ENCODE assay signal across 16 mouse cellular contexts in the genomic region with DNA sequence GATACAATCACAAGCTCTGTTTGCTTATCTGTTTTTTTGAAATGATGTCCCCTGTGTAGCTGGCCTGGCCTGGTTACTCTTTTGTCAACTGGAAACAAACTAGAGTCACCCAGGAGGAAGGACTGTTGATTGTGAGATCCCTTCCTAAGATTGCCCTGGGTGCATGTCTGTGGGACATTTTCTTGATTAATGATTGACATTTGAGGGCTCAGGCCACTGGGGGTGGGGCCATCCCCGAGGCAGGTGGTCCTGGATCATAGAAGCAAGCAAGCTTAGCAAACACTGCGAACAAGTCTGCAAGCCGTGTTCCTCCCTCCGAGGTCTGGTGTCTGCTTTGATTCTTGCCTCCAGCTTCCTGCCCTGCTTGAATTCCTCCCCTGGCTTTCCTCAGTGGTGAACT.
"Had no signal": no experiment of that assay in that cellular context is flagged by ENCODE, and none has a peak within 500 bp of the region (broad histone marks: within the 10 kb centered on the region; RNA-seq: fewer than 3 reads in every experiment).

No protein-coding gene starts in this region.

- ATAC-seq: midbrain, embryonic 16.5 days had no signal

- H3K4me2 ChIP-seq: lung, embryonic 14.5 days; midbrain, embryonic 12.5 days; neural tube, embryonic 12.5 days; stomach, embryonic 15.5 days had no signal

- H3K36me3 ChIP-seq: midbrain, embryonic 10.5 days; midbrain, embryonic 12.5 days; neural tube, embryonic 12.5 days; stomach, embryonic 15.5 days had no signal

- DNase-seq: lung, adult 18-20 months; lung, embryonic 14.5 days; lung, postnatal 10 days; lung, postnatal 4 days; midbrain, embryonic 14.5 days; right cerebral cortex, postnatal 14 days; thymus, adult 2 months; thymus, postnatal 25 days; thymus, postnatal 4 days had no signal

- H3K27ac ChIP-seq: midbrain, embryonic 10.5 days; midbrain, embryonic 12.5 days; neural tube, embryonic 12.5 days; stomach, embryonic 15.5 days; stomach, postnatal 0 days had no signal

- H3K9me3 ChIP-seq: midbrain, embryonic 10.5 days; midbrain, embryonic 12.5 days; neural tube, embryonic 12.5 days; stomach, embryonic 15.5 days had no signal

- H3K9ac ChIP-seq: lung, embryonic 14.5 days; midbrain, embryonic 12.5 days; neural tube, embryonic 12.5 days; stomach, embryonic 15.5 days had no signal

- H3K4me3 ChIP-seq: midbrain, embryonic 10.5 days; midbrain, embryonic 12.5 days; myocyte; neural tube, embryonic 12.5 days; stomach, embryonic 15.5 days had no signal
